Mouse (Mus musculus) megakaryocyte progenitor cell, adult 5-6 weeks (primary cell): ENCODE measurements at regions not wholly inside any gene's neighbourhood (a gene's known extent, or its start where the extent isn't known, plus 50 kb on each side); places are given as distances from the start of the nearest gene placed in this dataset.

Experiments
- ATAC-seq: replicated peaks from 2 replicates; pipeline ENCODE4 v1.8.0; 2016; ENCODE audit warnings: mild to moderate bottlenecking, moderate TSS enrichment, inconsistent platforms; ENCODE audit not compliant: poor library complexity

- ATAC-seq: peak; percentile 78
These were observed 79.4 kb upstream of the Tspan5 start for GRCm38 (mm10) chr3:138662625-138663024.

GRCm38 (mm10) chr3:138668394-138669092, 73.5 kb upstream of the Tspan5 start:
- no peak for ATAC-seq

- no peak for ATAC-seq
These were observed 66.1 kb upstream of the Tspan5 start for GRCm38 (mm10) chr3:138675881-138676280.

GRCm38 (mm10) chr3:138678351-138678750, 63.6 kb upstream of the Tspan5 start:
- peak; percentile 54 for ATAC-seq

DNA sequence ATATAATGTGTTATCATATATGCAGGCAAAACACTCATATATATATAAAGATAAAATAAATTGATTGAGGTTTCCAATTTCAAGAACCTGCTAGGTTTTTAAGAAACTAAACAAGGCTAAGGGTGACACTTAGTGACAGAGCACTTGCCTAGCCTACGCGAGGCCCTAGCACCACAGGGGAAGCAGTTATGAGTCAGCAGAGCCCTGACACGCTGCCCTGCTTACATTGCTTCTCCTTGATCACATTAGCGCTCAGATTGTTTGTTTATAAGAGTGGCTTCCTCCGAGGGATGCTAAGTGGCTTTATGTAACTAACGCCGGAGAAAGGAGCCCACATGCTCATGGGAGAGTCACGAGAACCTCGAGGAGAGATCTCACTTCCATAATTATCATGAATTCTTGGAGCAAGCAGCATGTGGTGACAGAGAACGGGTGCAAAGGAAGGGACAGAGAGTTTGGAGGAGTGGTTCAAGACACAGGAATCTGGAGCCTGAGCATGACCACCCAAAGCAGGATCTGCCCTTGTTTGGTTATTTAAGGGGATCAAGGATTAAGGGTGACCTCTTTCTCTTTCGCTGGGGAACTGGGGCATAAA, 55.3 kb upstream of the Tspan5 start:
- peak; percentile 57; the same call in 1 of the 2 replicates for ATAC-seq

DNA sequence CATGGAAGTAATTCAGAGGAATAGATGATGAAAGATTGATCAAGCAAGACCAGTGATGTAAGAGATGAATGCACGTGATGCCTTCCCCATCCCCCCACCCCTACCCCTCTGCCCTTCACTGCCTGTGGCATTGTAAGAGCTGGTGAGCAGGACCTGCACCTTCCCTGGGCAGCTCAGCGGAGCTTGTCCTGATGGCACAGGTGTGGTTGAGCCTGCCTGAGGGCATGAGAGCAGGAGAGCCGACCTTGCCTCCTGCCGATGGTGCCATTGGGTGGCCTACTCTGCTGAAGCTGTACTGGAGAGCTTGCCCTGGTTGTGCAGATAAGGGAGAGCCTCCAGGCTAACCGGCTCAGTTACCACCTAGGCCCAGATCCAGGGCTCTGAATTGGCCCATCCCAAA, 53.4 kb upstream of the Tspan5 start:
- ATAC-seq: no peak
